Mouse (Mus musculus) limb, embryonic 15.5 days (tissue): Measurements from ENCODE around the gene Lrrn4. TPM values are rescaled to one million over a fixed set of nuclear protein-coding genes. Genes with fewer than 3 reads are reported as not detected.

Experiments
- polyA plus RNA-seq: library from polyadenylated mRNA; unstranded; fragments of >200 nt; fragmentation: Nextera tagmentation; extraction: Ambion mirVana; gene quantifications from 2 replicates; pipeline ENCODE4 v1.2.1, GENCODE M21; 2015

Lrrn4 gene
- polyA plus RNA-seq, 1 experiment from 2014 or later, result 0.35 TPM

Other genes with a start within 250 kb of the Lrrn4 start
- 14.0 and 16.9 TPM in 2 replicates for gene Shld1, start 194.0 kb downstream of the Lrrn4 start, polyA plus RNA-seq
- 0.14 and 0.32 TPM in 2 replicates for gene Chgb, start 99.6 kb downstream of the Lrrn4 start, polyA plus RNA-seq
- gene Trmt6, start 64.8 kb downstream of the Lrrn4 start, polyA plus RNA-seq, result 22.4 and 25.5 TPM in 2 replicates
- 10.2 and 10.6 TPM in 2 replicates for gene Mcm8, start 64.8 kb downstream of the Lrrn4 start, polyA plus RNA-seq
- gene Crls1, start 34.2 kb downstream of the Lrrn4 start, polyA plus RNA-seq, result 13.9 and 17.8 TPM in 2 replicates
- 20.9 and 24.4 TPM in 2 replicates for gene Fermt1, start 65.0 kb upstream of the Lrrn4 start, polyA plus RNA-seq